Comparison of ENCODE assay signal across 7 mouse cellular contexts in genomic region chr10:79553691-79554090, GRCm38 (mm10). TPM values are rescaled to one million over a fixed set of nuclear protein-coding genes. Genes with fewer than 3 reads are reported as not detected.
DNase-seq lines count a peak whose midpoint lies in the region; ATAC-seq and TF ChIP-seq lines count a peak whose summit lies in the region.

No protein-coding gene starts in this region.

- H3K4me1 ChIP-seq in lung, postnatal 0 days (ENCODE audit: insufficient read depth, low read depth, low read length), result peaks cover 8% of the 10 kb centered on the region; the same call in 1 of the 2 replicates
- peaks cover 8% of the 10 kb centered on the region; the same call in 1 of the 2 replicates for H3K4me1 ChIP-seq in lung, adult 2 months (ENCODE audit: control insufficient read depth, insufficient read depth, low read length)
- peaks cover 16% of the 10 kb centered on the region for H3K4me1 ChIP-seq in embryonic facial prominence, embryonic 14.5 days (ENCODE audit: control insufficient read depth, insufficient read depth, low read length)
- peaks cover 5% of the 10 kb centered on the region; the same call in 1 of the 2 replicates for H3K4me1 ChIP-seq in intestine, postnatal 0 days (replicated peaks; ENCODE audit: control insufficient read depth, insufficient read depth, low read length)
- H3K4me1 ChIP-seq in small intestine, adult 2 months (ENCODE audit: control insufficient read depth, insufficient read depth, insufficient read length, low read length), result peaks cover 16% of the 10 kb centered on the region

- TF ChIP-seq CTCF in lung, postnatal 0 days (IDR thresholded peaks at IDR 0.05), result no peak
- TF ChIP-seq CTCF in lung, adult 2 months (IDR thresholded peaks at IDR 0.05; ENCODE audit: insufficient read depth, low read length), result no peak
- no peak for TF ChIP-seq CTCF in intestine, postnatal 0 days (IDR thresholded peaks at IDR 0.05; ENCODE audit: low read depth)
- no peak for TF ChIP-seq CTCF in small intestine, adult 2 months (IDR thresholded peaks at IDR 0.05; ENCODE audit: extremely low read depth, insufficient read length, insufficient replicate concordance, low read depth, low read length)

- no peak for ATAC-seq in lung, postnatal 0 days
- ATAC-seq in embryonic facial prominence, embryonic 14.5 days (ENCODE audit: low read depth), result no peak
- no peak for ATAC-seq in intestine, postnatal 0 days

- H3K4me3 ChIP-seq in lung, postnatal 0 days (ENCODE audit: low read depth, low read length), result peak overlapping the region; percentile 79; the same call in 1 of the 2 replicates
- H3K4me3 ChIP-seq in lung, adult 2 months (replicated peaks; ENCODE audit: extremely low read depth, low read depth, low read length), result no peak overlapping the region
- H3K4me3 ChIP-seq in embryonic facial prominence, embryonic 14.5 days (ENCODE audit: low read depth, low read length), result peak overlapping the region; percentile 97
- peak overlapping the region; percentile 88 for H3K4me3 ChIP-seq in intestine, postnatal 0 days (ENCODE audit: low read depth, low read length)
- H3K4me3 ChIP-seq in small intestine, adult 2 months (ENCODE audit: low read depth, low read length), result peak overlapping the region; percentile 93

- DNase-seq in lung, postnatal 0 days (ENCODE audit: low spot score), result no peak
- DNase-seq in lung, adult 2 months, result no peak
- DNase-seq in embryonic facial prominence, embryonic 14.5 days (ENCODE audit: low spot score), result no peak
- DNase-seq in ovary, postnatal 10 days (ENCODE audit: low spot score), result no peak
- DNase-seq in urinary bladder, postnatal 14 days (ENCODE audit: low spot score), result no peak

- no peak for TF ChIP-seq POLR2A in lung, adult 2 months (IDR thresholded peaks at IDR 0.05; ENCODE audit: borderline replicate concordance, extremely low read depth, low read depth, low read length)
- no peak for TF ChIP-seq POLR2A in small intestine, adult 2 months (IDR thresholded peaks at IDR 0.05; ENCODE audit: low read depth, low read length)

- TF ChIP-seq EP300 in lung, postnatal 0 days (IDR thresholded peaks at IDR 0.05), result no peak

- H3K36me3 ChIP-seq in lung, postnatal 0 days (ENCODE audit: insufficient read depth, low read length), result peaks cover 3% of the 10 kb centered on the region; the same call in 1 of the 2 replicates
- H3K36me3 ChIP-seq in embryonic facial prominence, embryonic 14.5 days (ENCODE audit: control insufficient read depth, insufficient read depth, low read length), result peaks cover 13% of the 10 kb centered on the region
- H3K36me3 ChIP-seq in intestine, postnatal 0 days (ENCODE audit: control insufficient read depth, insufficient read depth), result peaks cover 11% of the 10 kb centered on the region
- H3K36me3 ChIP-seq in small intestine, adult 2 months (ENCODE audit: control insufficient read depth, insufficient read depth, low read length), result peaks cover 9% of the 10 kb centered on the region

- WGBS in lung, postnatal 0 days, result 21% methylated on average over 10 of the region's 10 CpGs
- 26% methylated on average over 10 of the region's 10 CpGs for WGBS in lung, adult 2 months
- 25% methylated on average over 10 of the region's 10 CpGs for WGBS in embryonic facial prominence, embryonic 14.5 days
- 22% methylated on average over 10 of the region's 10 CpGs for WGBS in intestine, postnatal 0 days
- WGBS in small intestine, adult 2 months, result 21% methylated on average over 10 of the region's 10 CpGs

- no peaks in the 10 kb centered on the region for H3K27me3 ChIP-seq in lung, postnatal 0 days (replicated peaks; ENCODE audit: insufficient read depth, low read length)
- no peaks in the 10 kb centered on the region for H3K27me3 ChIP-seq in embryonic facial prominence, embryonic 14.5 days (replicated peaks; ENCODE audit: control insufficient read depth, insufficient read depth, low read length)
- no peaks in the 10 kb centered on the region for H3K27me3 ChIP-seq in intestine, postnatal 0 days (replicated peaks; ENCODE audit: control insufficient read depth, insufficient read depth, low read length)
- no peaks in the 10 kb centered on the region for H3K27me3 ChIP-seq in small intestine, adult 2 months (ENCODE audit: control insufficient read depth, insufficient read depth, low read length)

- peak overlapping the region; percentile 95 for H3K4me2 ChIP-seq in lung, postnatal 0 days (replicated peaks; ENCODE audit: low read depth, low read length)
- peak overlapping the region; percentile 68 for H3K4me2 ChIP-seq in embryonic facial prominence, embryonic 14.5 days (ENCODE audit: low read depth, low read length)
- peak overlapping the region; percentile 93 for H3K4me2 ChIP-seq in intestine, postnatal 0 days (replicated peaks; ENCODE audit: low read depth)

- H3K27ac ChIP-seq in lung, postnatal 0 days (ENCODE audit: low read length), result no peak overlapping the region
- H3K27ac ChIP-seq in embryonic facial prominence, embryonic 14.5 days (replicated peaks; ENCODE audit: low read depth, low read length), result no peak overlapping the region
- no peak overlapping the region for H3K27ac ChIP-seq in intestine, postnatal 0 days (ENCODE audit: low read depth, low read length)
- no peak overlapping the region for H3K27ac ChIP-seq in small intestine, adult 2 months (ENCODE audit: insufficient read depth, low read depth, low read length)

- H3K9ac ChIP-seq in lung, postnatal 0 days (replicated peaks; ENCODE audit: low read depth), result no peak overlapping the region; the same call in 1 of the 2 replicates
- H3K9ac ChIP-seq in embryonic facial prominence, embryonic 14.5 days (ENCODE audit: low read depth, low read length), result peak overlapping the region; percentile 95
- H3K9ac ChIP-seq in intestine, postnatal 0 days (ENCODE audit: low read depth, low read length), result no peak overlapping the region

- no peaks in the 10 kb centered on the region for H3K9me3 ChIP-seq in lung, postnatal 0 days (ENCODE audit: low read length)
- no peaks in the 10 kb centered on the region for H3K9me3 ChIP-seq in embryonic facial prominence, embryonic 14.5 days (ENCODE audit: control insufficient read depth, low read length)
- H3K9me3 ChIP-seq in intestine, postnatal 0 days (ENCODE audit: control insufficient read depth), result no peaks in the 10 kb centered on the region

RNA-seq across cellular contexts. Expression of gene Mier2, which starts 1.3 kb away (rescaled TPM):
- polyA plus RNA-seq in lung, postnatal 0 days (2015; fragmentation: Nextera tagmentation; extraction: Ambion mirVana), result 20.5 and 21.5 TPM in 2 replicates
- polyA plus RNA-seq in lung, adult 2 months (2012; rRNA removed), result 62.5 and 71.8 TPM in 2 replicates
- polyA plus RNA-seq in embryonic facial prominence, embryonic 14.5 days (2014; fragmentation: Nextera tagmentation; extraction: Ambion mirVana), result 44.6 and 50.9 TPM in 2 replicates
- polyA plus RNA-seq in intestine, postnatal 0 days (2015; fragmentation: Nextera tagmentation; extraction: Ambion mirVana), result 15.6 and 16.2 TPM in 2 replicates
- 61.5 and 89.9 TPM in 2 replicates for polyA plus RNA-seq in small intestine, adult 2 months (2012; rRNA removed)

RNA-seq across cellular contexts. Expression of gene Plpp2, which starts 20.1 kb away (rescaled TPM):
- 27.6 and 32.1 TPM in 2 replicates for polyA plus RNA-seq in lung, postnatal 0 days (2015; fragmentation: Nextera tagmentation; extraction: Ambion mirVana)
- 27.9 and 30.4 TPM in 2 replicates for polyA plus RNA-seq in lung, adult 2 months (2012; rRNA removed)
- 18.1 and 19.9 TPM in 2 replicates for polyA plus RNA-seq in embryonic facial prominence, embryonic 14.5 days (2014; fragmentation: Nextera tagmentation; extraction: Ambion mirVana)
- 141 TPM in 2 replicates for polyA plus RNA-seq in intestine, postnatal 0 days (2015; fragmentation: Nextera tagmentation; extraction: Ambion mirVana)
- 216 and 451 TPM in 2 replicates for polyA plus RNA-seq in small intestine, adult 2 months (2012; rRNA removed)

RNA-seq across cellular contexts. Expression of gene Theg, which starts 33.4 kb away (rescaled TPM):
- polyA plus RNA-seq in lung, postnatal 0 days (2015; fragmentation: Nextera tagmentation; extraction: Ambion mirVana), result not detected in 2 replicates
- not detected in 2 replicates for polyA plus RNA-seq in lung, adult 2 months (2012; rRNA removed)
- polyA plus RNA-seq in embryonic facial prominence, embryonic 14.5 days (2014; fragmentation: Nextera tagmentation; extraction: Ambion mirVana), result not detected in 2 replicates
- polyA plus RNA-seq in intestine, postnatal 0 days (2015; fragmentation: Nextera tagmentation; extraction: Ambion mirVana), result not detected in 2 replicates
- polyA plus RNA-seq in small intestine, adult 2 months (2012; rRNA removed), result not detected in 2 replicates
